Mouse (Mus musculus) CD4-positive, CD25-positive, alpha-beta regulatory T cell, adult 4 months (primary cell): ENCODE data around the gene Krtap16-3. TPM values are rescaled to one million over a fixed set of nuclear protein-coding genes. Genes with fewer than 3 reads are reported as not detected.

ENCODE experiments used
- ATAC-seq: one replicate; pipeline ENCODE4 v1.8.0; 2017
- polyA plus RNA-seq, 2 experiments: library from polyadenylated mRNA; unstranded; fragments of 100-300 nt; shearing (Covaris generic); gene quantifications; one replicate each; pipeline ENCODE4 v1.2.1; 2017

The Krtap16-3 gene
- polyA plus RNA-seq: not detected

- ATAC-seq: no peak
These were observed at the start of gene Krtap16-3 for GRCm38 (mm10) chr16:88962773-88963172. Gene Krtap16-3 (minus strand): TSS chr16:88962873.

- ATAC-seq: no peak
These were observed 48.0 kb upstream of the Krtap16-3 start, which contains the start of gene Krtap22-2 for GRCm38 (mm10) chr16:89010659-89011058. Gene Krtap22-2 (minus strand): TSS chr16:89010759.

DNA sequence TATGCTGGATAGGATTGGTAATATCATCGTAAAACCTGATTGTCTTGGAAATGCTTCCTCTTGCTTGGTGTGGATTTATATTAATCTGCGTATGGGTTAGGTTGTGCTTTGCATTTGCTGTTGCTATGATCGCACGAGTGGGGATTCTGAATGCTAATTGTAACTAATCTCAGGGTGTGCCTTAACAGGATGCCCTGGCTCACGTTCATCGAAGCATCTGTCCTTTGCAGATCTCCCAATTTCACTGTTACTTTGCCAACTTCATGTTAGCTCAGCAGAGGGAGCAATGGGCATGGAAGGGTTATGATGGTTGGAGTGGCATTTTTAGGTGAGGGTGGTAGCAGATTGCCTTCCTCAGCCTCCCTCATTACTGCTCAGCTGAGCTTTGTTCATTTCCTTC is 21.6 kb downstream of the Krtap16-3 start:
- no peak for ATAC-seq

GRCm38 (mm10) chr16:88938252-88938651 is 24.4 kb downstream of the Krtap16-3 start:
- ATAC-seq: no peak

- ATAC-seq: no peak
These were observed 30.5 kb downstream of the Krtap16-3 start, which contains the start of gene Krtap19-9b for GRCm38 (mm10) chr16:88932165-88932564. Gene Krtap19-9b (minus strand): TSS chr16:88932265.

Other genes starting within 250 kb of the Krtap16-3 start
- not detected for gene Krtap13-1, start 234.0 kb downstream of the Krtap16-3 start, polyA plus RNA-seq
- gene Krtap13, start 211.2 kb downstream of the Krtap16-3 start, polyA plus RNA-seq: not detected
- not detected for gene 2310034C09Rik, start 204.0 kb downstream of the Krtap16-3 start, polyA plus RNA-seq
- not detected for gene 2310057N15Rik, start 188.7 kb downstream of the Krtap16-3 start, polyA plus RNA-seq
- not detected for gene Gm5965, start 185.0 kb downstream of the Krtap16-3 start, polyA plus RNA-seq
- not detected for gene Gm20741, start 150.7 kb downstream of the Krtap16-3 start, polyA plus RNA-seq
- not detected for gene Krtap15, start 142.7 kb downstream of the Krtap16-3 start, polyA plus RNA-seq
- gene Krtap14, start 136.7 kb downstream of the Krtap16-3 start, polyA plus RNA-seq: not detected
- gene Krtap19-1, start 93.5 kb downstream of the Krtap16-3 start, polyA plus RNA-seq: not detected
- gene Krtap19-2, start 88.6 kb downstream of the Krtap16-3 start, polyA plus RNA-seq: not detected
- not detected for gene Krtap19-3, start 84.8 kb downstream of the Krtap16-3 start, polyA plus RNA-seq
- gene Krtap19-4, start 77.8 kb downstream of the Krtap16-3 start, polyA plus RNA-seq: not detected
- gene Krtap19-5, start 66.4 kb downstream of the Krtap16-3 start, polyA plus RNA-seq: not detected
- not detected for gene Krtap19-9b, start 30.6 kb downstream of the Krtap16-3 start, polyA plus RNA-seq
- gene Krtap22-2, start 47.9 kb upstream of the Krtap16-3 start, polyA plus RNA-seq: not detected
- gene Gm10229, start 52.4 kb upstream of the Krtap16-3 start, polyA plus RNA-seq: not detected
- gene Krtap6-1, start 68.8 kb upstream of the Krtap16-3 start, polyA plus RNA-seq: not detected
- gene Gm10228, start 78.6 kb upstream of the Krtap16-3 start, polyA plus RNA-seq: not detected
- not detected for gene Krtap6-5, start 85.0 kb upstream of the Krtap16-3 start, polyA plus RNA-seq
- not detected for gene 1110025L11Rik, start 101.1 kb upstream of the Krtap16-3 start, polyA plus RNA-seq
- gene Krtap6-3, start 121.1 kb upstream of the Krtap16-3 start, polyA plus RNA-seq: not detected
- gene Gm6358, start 178.0 kb upstream of the Krtap16-3 start, polyA plus RNA-seq: not detected
- gene Gm10061, start 188.2 kb upstream of the Krtap16-3 start, polyA plus RNA-seq: not detected
- not detected for gene Gm9789, start 195.1 kb upstream of the Krtap16-3 start, polyA plus RNA-seq
- not detected for gene Gm7735, start 206.6 kb upstream of the Krtap16-3 start, polyA plus RNA-seq
- not detected for gene 1110057P08Rik, start 211.9 kb upstream of the Krtap16-3 start, polyA plus RNA-seq
- not detected for gene Krtap20-2, start 243.0 kb upstream of the Krtap16-3 start, polyA plus RNA-seq